Mouse (Mus musculus): ENCODE measurements around the gene Mri1. TPM values are rescaled to one million over a fixed set of nuclear protein-coding genes. Genes with fewer than 3 reads are reported as not detected.

The Mri1 gene
- polyA plus RNA-seq, 1 experiment from 2014 or later: 50.7 TPM

MicroRNA genes within 50 kb of the gene (microRNA counts, 519-probe panel; counts per million panel counts)
- 4,034 counts per million, percentile 62 among the panel's probes with 10 or more counts for microRNA mmu-miR-23a
- microRNA mmu-miR-27a: 4,384 counts per million, percentile 73 among the panel's probes with 10 or more counts

Small RNA genes within 50 kb of the gene (microRNA-seq; reads per million reads assigned to microRNA genes)
- 3,748 reads per million, percentile 88 among the genes with 10 or more reads in this experiment for gene Mir23a
- not detected for gene Mir24-2
- gene Mir27a: 58.6 reads per million, percentile 42 among the genes with 10 or more reads in this experiment
- not detected for gene Mir3074-2

Other genes with a start within 250 kb of the Mri1 start
- 0.68 TPM in 1 of 2 replicates, not detected in the other for gene 2210011C24Rik, start 245.2 kb downstream of the Mri1 start, polyA plus RNA-seq (2015; fragmentation: Nextera tagmentation; extraction: Ambion mirVana)
- 5.9 and 6.8 TPM in 2 replicates for gene Palm3, start 235.9 kb downstream of the Mri1 start, polyA plus RNA-seq (2015; fragmentation: Nextera tagmentation; extraction: Ambion mirVana)
- gene Il27ra, start 214.7 kb downstream of the Mri1 start, polyA plus RNA-seq (2015; fragmentation: Nextera tagmentation; extraction: Ambion mirVana): 0.22 and 0.66 TPM in 2 replicates
- gene Rln3, start 212.3 kb downstream of the Mri1 start, polyA plus RNA-seq (2015; fragmentation: Nextera tagmentation; extraction: Ambion mirVana): 0.44 TPM in 1 of 2 replicates, not detected in the other
- 1.4 and 1.7 TPM in 2 replicates for gene Gm10643, start 192.2 kb downstream of the Mri1 start, polyA plus RNA-seq (2015; fragmentation: Nextera tagmentation; extraction: Ambion mirVana)
- gene Rfx1, start 190.5 kb downstream of the Mri1 start, polyA plus RNA-seq (2015; fragmentation: Nextera tagmentation; extraction: Ambion mirVana): 7.8 and 8.3 TPM in 2 replicates
- gene Dcaf15, start 152.6 kb downstream of the Mri1 start, polyA plus RNA-seq (2015; fragmentation: Nextera tagmentation; extraction: Ambion mirVana): 20.2 and 22.2 TPM in 2 replicates
- 0.48 and 0.52 TPM in 2 replicates for gene Podnl1, start 131.3 kb downstream of the Mri1 start, polyA plus RNA-seq (2015; fragmentation: Nextera tagmentation; extraction: Ambion mirVana)
- 24.4 and 26.5 TPM in 2 replicates for gene Cc2d1a, start 109.4 kb downstream of the Mri1 start, polyA plus RNA-seq (2015; fragmentation: Nextera tagmentation; extraction: Ambion mirVana)
- gene 4930432K21Rik, start 109.3 kb downstream of the Mri1 start, polyA plus RNA-seq (2015; fragmentation: Nextera tagmentation; extraction: Ambion mirVana): 1.9 and 2.9 TPM in 2 replicates
- gene Nanos3, start 72.1 kb downstream of the Mri1 start, polyA plus RNA-seq (2015; fragmentation: Nextera tagmentation; extraction: Ambion mirVana): 10.3 and 10.9 TPM in 2 replicates
- 38.5 and 39.1 TPM in 2 replicates for gene Zswim4, start 20.3 kb downstream of the Mri1 start, polyA plus RNA-seq (2015; fragmentation: Nextera tagmentation; extraction: Ambion mirVana)
- 263 and 280 TPM in 2 replicates for gene D8Ertd738e, start 7.6 kb downstream of the Mri1 start, polyA plus RNA-seq (2015; fragmentation: Nextera tagmentation; extraction: Ambion mirVana)
- 21.2 and 24.0 TPM in 2 replicates for gene Ccdc130, start 13.1 kb upstream of the Mri1 start, polyA plus RNA-seq (2015; fragmentation: Nextera tagmentation; extraction: Ambion mirVana)
- gene Cacna1a, start 131.1 kb upstream of the Mri1 start, polyA plus RNA-seq (2015; fragmentation: Nextera tagmentation; extraction: Ambion mirVana): 20.9 and 22.9 TPM in 2 replicates